Mouse (Mus musculus): ENCODE data around the gene Ifitm3.
"Not testable (repeated sequence)": the region's sequence is repeated elsewhere in the genome, so short reads cannot be mapped to it uniquely, and the experiment has no call there.

The Ifitm3 gene

GRCm38 (mm10) chr7:141000881-141001708, 9.5 kb downstream of the Ifitm3 start:
- no peak for DNase-seq (ENCODE audit: low read depth, low spot score)

GRCm38 (mm10) chr7:140998853-140999700, 11.5 kb downstream of the Ifitm3 start:
- no peak for DNase-seq (ENCODE audit: low read depth, low spot score)

- DNase-seq (ENCODE audit: low read depth, low spot score), result no peak
Measured at GRCm38 (mm10) chr7:140997817-140998216, 12.8 kb downstream of the Ifitm3 start.

- DNase-seq (ENCODE audit: low read depth, low spot score), result no peak
Measured at GRCm38 (mm10) chr7:140991117-140991689, 19.4 kb downstream of the Ifitm3 start.

- DNase-seq (ENCODE audit: low read depth, low spot score), result no peak
Measured at GRCm38 (mm10) chr7:140990622-140991021, 19.9 kb downstream of the Ifitm3 start.

- DNase-seq (ENCODE audit: low read depth, low spot score), result no peak
Measured at GRCm38 (mm10) chr7:140990185-140990584, 20.4 kb downstream of the Ifitm3 start.

GRCm38 (mm10) chr7:140989022-140989421, 21.5 kb downstream of the Ifitm3 start:
- DNase-seq (ENCODE audit: low read depth, low spot score), result no peak

DNA sequence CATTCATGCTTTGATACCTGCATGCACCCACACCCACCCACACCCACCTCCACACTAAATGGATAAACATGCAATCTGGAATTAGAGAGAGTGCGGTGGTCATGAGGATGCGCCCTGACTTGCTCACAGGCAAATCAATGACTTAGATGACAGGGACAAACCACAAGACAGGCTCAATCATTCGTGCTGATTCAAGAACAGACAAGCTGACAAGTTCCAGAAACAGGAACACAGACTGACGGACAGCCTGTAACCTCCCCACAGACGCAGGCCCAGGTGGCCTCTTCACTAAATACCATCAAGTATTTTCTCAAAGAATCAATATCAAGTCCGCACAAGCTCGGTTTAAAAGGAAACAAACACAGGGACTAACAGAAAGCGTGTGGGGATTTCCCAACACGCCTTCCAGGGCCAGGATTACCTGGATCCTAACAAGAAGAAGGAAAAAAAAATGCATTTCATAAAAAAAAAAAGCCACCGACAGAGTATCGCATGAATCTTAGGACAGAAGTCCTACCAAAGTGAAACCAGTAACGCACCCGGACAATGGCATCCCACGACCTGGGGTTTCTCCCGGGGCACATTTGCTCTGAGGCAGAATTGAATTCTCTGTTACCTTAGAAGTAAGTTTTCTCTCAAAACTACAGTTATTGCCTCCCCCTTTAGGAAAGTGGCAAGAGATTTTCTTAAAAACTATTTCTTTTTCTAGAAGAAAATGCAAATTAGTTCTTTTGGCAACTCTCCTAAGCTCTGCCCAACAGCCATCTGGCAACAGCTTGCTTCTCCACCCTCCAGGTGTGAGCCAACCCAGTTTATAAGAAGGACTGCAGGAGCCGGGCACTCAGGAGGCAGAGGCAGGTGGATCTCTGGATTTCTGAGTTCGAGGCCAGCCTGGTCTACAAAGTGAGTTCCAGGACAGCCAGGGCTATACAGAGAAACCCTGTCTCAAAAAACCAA, 23.1 kb downstream of the Ifitm3 start:
- no peak for DNase-seq (ENCODE audit: low read depth, low spot score)

- DNase-seq (ENCODE audit: low read depth, low spot score), result no peak
Measured at GRCm38 (mm10) chr7:140982971-140983370, 27.6 kb downstream of the Ifitm3 start.

DNA sequence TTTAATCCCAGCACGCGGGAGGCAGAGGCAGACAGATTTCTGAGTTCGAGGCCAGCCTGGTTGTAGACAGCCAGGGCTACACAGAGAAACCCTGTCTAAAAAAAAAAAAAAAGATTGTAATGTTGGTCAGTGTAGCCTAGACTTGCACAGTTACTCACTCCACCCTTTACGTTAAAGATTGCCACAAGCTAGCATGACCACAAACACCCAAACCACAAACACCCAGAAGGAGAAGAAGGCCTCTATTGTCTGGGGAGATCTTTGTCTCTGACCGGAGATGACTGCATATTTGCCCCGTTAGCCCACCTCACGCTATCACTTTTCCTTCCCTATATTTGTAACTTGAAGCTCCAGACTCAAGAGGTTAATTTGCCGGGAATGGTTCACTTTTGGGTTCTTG, 28.9 kb downstream of the Ifitm3 start:
- DNase-seq (ENCODE audit: low read depth, low spot score), result no peak

DNA sequence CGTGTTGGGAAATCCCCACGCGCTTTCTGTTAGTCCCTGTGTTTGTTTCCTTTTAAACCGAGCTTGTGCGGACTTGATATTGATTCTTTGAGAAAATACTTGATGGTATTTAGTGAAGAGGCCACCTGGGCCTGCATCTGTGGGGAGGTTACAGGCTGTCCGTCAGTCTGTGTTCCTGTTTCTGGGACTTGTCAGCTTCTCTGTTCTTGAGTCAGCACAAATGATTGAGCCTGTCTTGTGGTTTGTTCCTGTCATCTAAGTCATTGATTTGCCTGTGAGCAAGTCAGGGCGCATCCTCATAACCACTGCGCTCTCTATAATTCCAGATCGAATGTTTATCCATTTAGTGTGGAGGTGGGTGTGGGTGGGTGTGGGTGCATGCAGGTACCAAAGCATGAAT, 33.9 kb downstream of the Ifitm3 start:
- not testable (repeated sequence) for DNase-seq (ENCODE audit: low read depth, low spot score)

DNA sequence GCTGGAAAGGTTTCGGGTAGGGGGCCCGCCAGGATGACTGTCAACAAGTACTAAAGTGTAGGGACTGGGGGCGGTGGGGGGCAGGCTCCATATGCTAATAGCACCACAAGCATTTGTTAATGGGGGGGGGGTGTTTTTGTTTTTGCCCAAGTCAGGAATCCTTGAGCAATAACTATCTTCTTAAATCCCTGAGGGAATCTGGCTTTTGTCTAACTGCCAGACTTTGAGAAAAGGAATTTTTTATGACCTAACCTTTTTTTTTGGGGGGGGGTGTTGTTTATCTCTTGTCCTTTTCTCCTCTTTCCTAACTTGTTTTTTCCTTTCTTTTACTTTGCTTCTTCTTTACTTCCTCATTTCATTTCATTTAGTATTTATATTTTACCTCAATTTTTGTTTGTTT, 35.1 kb downstream of the Ifitm3 start:
- no peak for DNase-seq (ENCODE audit: low read depth, low spot score)

DNA sequence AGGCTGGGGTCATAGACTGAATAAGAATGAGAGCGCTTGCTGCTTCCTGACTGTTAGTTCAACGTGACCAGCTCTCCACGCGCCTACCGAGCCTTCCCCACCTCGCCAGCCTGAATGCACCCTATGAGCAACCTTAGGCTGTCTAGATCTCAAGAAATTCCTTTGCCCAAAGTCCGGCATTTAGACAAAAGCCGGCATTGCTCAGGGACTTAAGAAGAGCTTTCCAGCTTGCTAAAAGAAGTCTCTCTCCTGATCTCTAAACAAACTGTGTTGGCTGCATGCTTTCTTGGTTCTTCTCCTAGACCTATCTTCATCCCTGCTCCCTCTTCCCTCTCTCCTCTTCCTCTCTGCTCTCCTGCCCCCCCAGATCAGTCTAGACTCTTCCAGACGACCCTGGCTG, 35.6 kb downstream of the Ifitm3 start:
- no peak for DNase-seq (ENCODE audit: low read depth, low spot score)

GRCm38 (mm10) chr7:140973396-140974165, 37.0 kb downstream of the Ifitm3 start:
- DNase-seq (ENCODE audit: low read depth, low spot score), result no peak

- no peak for DNase-seq (ENCODE audit: low read depth, low spot score)
Measured at GRCm38 (mm10) chr7:140971479-140972171, 38.9 kb downstream of the Ifitm3 start.

GRCm38 (mm10) chr7:140970931-140971330, 39.6 kb downstream of the Ifitm3 start:
- DNase-seq (ENCODE audit: low read depth, low spot score), result no peak

DNA sequence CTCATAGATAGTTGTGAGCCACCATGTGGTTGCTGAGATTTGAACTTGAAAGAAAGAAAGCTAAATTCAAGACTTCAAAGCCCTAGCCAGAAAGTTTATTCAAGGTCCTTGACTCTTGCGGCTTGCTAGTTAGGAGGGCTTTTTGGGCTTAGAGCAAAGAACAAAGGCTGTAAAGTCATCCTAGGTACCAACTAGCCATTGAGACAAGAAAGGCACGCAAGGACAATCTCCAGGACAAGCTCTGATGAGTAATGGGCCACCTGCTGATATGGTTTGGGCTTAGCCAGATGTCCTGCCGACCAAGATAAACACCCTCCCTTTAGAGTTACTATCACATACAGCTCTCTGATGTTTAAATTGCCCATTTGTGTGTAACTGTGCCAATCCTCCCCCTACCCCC, 41.9 kb downstream of the Ifitm3 start:
- DNase-seq (ENCODE audit: low read depth, low spot score), result not testable (repeated sequence)

DNA sequence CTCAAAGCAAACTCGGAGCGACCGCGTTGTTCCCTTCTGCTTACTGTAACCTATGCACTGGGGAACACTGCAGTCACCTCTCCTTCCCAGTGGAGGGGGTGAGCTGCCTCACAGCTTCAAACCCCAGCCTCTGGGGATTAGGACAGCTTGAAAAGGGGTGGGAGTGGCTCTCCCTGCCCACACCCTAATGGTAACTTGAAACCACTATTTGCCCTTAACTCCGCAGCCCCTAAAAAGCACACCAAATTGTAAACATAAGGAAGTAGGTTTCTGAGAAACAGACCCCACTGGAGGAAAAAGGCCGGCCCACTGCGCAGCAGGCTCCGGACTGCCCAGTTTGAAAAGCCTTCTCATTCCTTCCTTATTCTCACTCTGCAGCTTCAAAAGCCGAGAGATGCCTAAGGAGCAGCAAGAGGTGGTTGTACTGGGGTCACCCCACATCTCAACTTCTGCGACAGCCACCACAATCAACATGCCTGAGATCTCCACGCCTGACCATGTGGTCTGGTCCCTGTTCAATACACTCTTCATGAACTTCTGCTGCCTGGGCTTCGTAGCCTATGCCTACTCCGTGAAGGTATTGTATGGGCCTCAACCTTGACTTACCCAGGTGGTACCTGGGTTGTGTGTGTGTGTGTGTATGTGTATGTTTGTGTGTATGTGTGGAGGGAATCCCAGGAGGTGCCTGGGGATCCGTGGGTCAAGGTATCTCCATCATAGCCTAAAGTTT, 42.5 kb downstream of the Ifitm3 start:
- DNase-seq (ENCODE audit: low read depth, low spot score), result no peak

GRCm38 (mm10) chr7:140966921-140967320, 43.6 kb downstream of the Ifitm3 start, which contains the start of gene Ifitm1:
TSS of gene Ifitm1 (plus strand) at chr7:140967221.
- no peak for DNase-seq (ENCODE audit: low read depth, low spot score)
